Mouse (Mus musculus) adrenal gland, adult 2 months (tissue): ENCODE data around the gene Ezr. TPM values are rescaled to one million over a fixed set of nuclear protein-coding genes. Genes with fewer than 3 reads are reported as not detected.
"Not testable (repeated sequence)": the region's sequence is repeated elsewhere in the genome, so short reads cannot be mapped to it uniquely, and the experiment has no call there.

Source experiments
- DNase-seq: peaks from one replicate; pipeline ENCODE4 v3.0.0; 2021
- polyA plus RNA-seq: library from polyadenylated mRNA; depleted of rRNA; stranded (reverse); fragments of >200 nt; gene quantifications from 2 replicates; pipeline ENCODE4 v1.2.3, GENCODE M21; 2012
- total RNA-seq, 2 experiments: library from RNA; stranded (reverse); gene quantifications; 2 replicates each; pipeline ENCODE4 v1.2.3; 2021

Ezr gene
- total and polyA plus RNA-seq, 3 experiments = 6.2 to 27.3 (median 23.2) TPM

DNA sequence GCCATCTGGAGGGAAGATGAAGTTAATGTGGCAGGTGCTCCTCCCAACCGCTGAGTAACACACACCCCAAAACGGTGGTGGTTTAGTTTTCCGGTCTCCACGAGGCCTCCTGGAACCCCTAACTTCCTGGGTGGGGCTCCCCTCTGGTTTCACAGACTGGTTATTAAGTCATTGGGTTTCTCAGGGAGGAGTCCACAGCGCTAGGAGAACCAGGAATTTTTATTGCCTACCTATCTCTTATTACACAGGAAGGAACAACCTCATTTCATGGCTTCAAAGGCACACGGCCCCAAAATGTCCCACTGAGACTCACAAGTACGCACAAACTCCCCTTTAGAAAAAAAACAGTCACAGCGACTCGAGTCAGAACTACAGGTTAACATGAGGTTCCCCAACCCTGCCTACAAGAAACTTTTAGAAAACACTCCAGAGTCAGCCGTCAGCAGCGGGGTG, 38.8 kb downstream of the Ezr start:
- DNase-seq = no peak

DNA sequence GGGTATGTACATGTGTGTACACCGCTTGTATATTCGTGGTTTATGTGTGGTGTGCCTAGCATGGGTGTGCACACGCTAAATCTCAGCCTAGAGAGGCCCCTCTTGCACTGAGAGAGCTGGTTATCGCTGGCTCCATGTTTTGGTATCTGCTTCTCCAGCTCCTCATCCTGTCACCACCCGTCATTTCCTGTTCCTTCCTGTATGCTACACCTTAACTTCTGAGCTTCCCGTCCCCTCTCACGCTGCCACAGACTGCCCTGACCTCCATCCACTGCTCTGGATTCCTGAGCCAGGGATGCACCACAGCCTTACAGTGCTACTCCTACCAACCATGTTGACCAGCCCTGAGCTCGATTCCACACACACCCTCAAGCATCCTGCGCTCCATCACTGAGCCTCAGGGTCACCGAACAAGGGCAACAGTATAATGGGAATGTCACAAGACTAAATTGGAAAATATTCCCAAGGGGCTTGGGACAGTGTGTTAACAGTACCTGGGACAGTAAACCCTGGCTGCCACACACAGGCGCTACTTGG, 39.5 kb downstream of the Ezr start:
- DNase-seq = no peak

DNA sequence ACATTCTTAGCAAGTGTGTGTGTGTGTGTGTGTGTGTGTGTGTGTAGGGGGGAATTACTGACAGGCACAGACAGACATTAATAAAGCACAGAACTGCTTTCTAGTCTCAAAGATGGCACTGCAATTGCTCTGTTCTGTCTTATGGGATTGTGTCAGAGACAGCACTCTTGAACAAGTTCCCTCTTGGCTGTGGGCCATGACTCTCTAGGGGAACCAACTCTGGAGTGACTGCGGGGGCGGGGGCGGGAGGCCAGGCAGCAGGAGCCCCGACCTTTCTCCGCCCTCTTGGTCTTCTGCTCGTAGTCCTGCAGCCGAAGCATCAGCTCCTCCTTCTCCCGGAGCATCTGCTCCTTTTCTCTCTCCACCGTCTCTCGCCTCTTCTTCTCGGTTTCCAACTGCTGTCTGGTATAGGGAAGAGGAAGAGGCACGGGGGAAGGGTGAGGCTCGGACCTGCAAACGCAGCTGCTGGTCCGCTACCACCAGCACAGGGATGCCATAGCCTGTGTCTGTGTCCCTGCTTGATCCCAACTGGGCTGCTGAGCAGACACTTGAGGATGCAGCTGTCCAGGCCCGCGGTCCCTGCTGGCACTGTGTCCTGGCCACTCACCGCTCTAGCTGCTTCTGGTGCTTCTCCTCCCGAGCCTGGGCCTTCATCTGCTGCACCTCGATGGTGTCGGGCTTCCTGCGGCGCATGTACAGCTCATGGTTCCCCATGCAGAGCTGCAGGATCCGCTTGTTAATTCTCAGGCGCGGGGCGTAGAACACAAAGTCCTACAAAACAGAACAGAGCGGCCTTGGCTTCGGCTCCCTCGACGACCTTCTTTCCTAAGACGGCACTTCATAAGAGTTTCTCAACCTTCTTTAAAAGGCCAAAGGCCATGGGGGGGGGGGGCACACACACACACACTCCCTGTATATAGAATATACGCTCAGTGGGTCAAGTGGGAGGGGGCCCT, 40.2 kb downstream of the Ezr start:
- no peak for DNase-seq

DNA sequence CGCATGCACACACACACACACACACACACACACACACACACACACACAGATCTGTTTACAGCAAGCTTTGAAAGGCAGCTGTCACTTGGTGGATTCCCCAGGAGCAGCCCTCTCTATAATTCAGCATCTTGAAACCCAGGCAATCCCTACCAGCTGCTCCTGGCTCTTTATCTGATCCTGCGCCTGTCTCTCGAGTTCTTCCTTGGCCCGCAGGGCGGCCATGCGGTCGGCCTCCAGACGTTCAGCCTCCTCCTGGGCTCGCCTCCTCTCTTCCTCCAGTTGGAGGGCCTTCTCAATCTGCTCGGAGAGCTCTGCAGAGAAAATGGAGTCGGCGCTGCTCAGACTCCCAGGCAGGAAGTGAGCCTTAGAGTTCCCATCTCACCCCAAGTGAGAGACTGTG, 41.3 kb downstream of the Ezr start:
- no peak for DNase-seq

DNA sequence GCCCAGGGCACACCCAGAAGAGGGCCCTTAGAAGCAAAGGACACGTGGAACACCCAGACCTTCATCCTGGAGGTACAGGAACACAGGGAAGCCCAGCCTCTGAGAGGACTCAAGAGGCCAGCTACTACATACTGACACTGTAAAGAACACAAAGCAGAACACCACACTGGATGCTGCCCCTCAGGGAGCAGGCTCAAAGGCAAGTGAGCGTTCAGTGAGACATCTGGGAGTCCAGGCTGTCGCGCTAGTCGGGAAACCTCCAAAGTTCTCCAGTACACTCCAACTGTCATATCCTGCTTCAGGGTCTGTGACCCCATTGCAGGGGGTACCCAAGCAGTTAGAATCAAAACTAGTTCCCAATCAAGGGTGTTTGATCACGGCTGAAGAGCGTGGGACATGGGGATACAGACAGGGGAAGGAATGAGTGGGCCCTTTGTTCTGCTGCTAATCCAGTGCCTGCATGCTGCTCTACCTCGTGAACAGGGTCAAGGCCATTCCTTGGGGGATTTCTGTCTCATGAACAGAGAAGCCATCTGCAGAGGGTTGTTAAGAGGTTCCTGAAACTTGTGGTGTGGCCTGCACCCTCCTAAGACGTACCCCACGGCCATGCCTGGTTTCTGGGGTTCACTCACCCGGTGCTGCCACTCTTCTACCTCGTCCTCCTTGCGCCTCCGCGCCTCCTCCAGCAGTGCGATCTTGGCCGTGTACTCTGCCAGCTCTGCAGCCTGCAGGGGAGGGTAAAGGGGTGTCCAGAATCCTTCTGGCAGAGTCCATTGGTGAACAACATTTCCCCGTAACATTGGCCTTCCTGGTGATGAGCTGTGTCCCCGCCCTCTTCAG, 42.0 kb downstream of the Ezr start:
- no peak for DNase-seq

DNA sequence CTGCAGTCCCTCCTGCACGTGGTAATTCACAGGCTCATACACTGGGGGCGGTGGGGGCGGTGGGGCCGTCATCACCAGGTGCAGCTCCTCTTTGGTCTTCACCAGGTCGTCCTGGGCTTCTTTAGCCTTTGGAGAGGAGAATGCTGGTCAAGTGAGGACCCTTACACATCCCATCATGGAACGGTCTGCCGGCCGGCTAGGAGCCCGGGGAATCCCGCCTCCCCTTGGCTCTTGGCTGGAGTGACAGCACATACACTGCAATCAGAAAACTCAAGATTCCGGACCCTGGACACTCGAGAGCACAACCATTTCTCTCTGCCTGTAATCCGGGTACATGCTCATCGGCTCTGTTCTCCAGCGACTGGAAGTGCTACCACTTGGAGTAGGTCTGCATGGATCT, 42.8 kb downstream of the Ezr start:
- DNase-seq = no peak

DNA sequence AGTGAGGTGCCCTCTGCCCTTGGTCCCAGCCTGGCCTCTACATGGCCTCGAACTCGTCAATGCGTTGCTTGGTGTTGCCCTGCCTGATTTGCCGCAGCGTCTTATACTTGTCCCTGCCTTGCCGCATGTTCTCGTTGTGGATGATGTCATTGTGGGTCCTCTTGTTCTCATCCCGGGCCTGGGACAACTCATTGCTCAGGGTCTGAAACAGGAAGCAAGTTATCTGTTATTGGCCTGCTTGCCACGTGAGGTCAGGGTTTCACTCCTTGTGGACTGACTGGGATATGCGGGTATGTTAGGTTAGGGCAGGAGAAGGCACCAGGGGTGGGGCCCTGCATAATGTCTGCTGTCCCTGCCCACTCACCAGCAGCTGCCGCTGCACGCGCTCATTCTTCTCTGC, 43.3 kb downstream of the Ezr start:
- no peak for DNase-seq

DNA sequence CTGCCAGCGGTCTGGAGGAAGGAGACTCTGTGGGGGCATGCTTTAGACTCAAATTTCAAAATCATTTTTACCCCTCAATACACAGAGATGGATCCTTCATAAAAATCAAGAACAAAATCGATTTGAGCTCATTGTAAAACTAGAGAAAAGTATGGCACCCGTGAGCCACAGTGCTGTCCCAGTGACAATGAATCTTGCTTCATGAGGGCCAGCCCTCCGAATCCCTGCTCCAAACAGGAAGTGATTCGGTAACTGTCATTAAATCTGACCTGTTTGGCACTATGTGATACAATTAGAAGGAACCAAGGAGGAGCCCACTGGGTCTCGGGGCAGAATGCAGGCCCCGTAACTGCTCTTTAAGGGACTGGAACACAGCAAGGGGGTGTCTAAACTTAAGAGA, 43.7 kb downstream of the Ezr start:
- no peak for DNase-seq

DNA sequence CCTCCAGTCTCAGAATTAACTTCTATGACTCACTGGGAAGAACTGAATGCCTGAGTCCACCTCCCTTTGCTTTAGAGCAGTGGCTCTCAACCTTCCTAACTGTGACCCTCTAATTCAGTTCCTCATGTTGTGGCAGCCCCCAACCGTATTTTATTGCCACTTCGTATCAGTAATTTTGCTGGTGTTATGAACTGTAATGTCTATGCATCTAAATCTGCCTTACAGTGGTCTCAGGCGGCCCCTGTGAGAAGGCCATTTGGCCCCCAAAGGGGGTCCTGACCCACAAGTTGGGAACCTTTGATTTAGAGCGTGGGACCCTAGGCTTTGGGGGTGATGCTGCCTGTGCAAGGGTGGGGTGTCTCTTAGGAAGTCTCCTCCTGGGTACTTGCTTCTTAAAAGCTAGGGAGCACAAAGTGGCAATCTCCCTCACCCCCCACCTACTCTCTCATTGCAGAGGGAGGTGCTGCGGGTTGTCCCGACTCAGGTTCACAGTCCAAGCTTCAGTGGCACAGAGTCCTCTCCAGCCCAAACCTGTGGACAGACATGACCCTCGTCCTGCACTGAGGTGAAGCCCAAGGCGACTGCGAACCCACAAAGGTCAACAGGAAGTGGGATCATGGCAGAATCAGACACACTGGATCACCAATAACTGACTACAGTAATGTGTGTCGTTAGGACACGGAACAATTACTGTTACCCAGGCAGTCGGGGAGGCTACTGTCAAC, 45.1 kb downstream of the Ezr start:
- DNase-seq = no peak

DNA sequence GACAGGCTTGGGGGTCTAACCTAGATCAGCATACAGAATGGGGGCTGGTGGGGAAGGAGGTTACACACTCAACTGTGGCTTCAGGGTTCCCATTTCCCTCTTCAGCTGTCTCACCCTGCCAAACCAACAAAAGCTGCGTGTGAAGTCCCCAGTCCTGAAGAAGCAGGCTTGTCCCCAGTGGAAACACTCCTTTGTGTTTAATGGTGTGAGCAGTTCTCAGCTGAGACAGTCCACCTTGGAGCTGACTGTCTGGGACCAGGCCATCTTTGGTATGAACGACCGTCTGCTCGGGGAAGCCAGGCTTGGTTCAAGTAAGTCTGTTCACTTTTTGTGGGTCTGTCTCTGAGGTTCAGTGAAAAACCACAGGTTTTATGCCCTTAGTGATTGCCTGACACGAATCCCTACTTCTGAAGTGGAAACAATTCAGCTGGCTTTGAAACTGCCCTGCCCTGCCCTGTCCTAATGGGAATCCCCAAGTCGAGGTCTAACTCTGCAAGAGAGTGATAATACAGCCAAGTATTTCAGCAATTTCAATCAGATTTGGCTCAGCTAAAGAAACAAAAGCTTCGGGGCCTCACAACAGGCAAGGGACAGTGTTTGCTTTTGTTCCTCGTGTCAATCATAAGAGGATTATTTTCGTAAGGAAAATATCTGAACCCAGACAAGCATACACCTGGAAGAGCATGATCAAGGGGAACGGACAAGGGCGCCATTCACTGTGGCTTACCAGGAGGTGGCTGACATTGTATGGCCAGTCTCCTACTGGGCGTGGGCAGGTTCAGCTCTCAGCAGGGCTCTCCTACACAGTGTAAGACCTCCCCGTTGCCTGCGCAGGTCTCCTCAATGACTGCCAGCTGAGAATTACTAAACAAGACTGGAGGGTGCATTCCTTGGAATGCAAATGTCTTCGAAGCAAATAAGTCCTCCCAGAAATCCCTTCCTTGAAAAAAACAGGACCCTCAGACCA, 46.0 kb downstream of the Ezr start:
- no peak for DNase-seq

DNA sequence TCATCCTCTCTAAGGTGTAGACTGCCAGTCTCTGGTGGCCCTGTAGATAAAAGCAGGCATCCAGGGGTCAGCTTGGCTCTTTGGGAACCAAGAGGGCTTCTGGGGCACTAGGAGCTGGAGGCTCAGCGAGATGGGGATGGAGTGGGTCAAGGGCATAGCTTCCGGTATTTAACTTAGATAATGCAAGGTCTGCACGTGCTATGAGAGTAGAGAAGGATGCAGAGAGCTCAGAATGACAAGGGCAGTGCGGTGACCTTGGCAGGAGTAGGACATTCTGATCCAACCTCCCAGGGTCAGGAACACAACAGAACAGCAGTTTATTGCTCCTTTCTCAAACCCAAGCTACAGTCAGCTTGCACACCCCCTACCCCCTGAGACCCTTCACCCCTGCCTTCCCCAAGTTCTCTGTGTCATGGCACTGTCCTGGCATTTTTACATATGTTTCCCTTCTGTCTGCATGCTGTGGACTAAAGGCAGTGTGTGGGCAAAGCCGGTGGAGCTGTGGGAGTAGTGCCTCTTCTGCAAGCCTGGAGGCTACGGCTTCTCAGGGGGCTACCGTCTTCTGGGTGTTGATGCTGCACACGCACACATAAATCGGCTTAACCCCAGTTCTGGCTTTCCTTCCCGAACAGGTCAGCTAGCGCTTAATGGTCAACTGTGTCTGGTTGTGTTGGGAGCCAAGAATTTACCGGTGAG, 47.7 kb downstream of the Ezr start:
- no peak for DNase-seq

DNA sequence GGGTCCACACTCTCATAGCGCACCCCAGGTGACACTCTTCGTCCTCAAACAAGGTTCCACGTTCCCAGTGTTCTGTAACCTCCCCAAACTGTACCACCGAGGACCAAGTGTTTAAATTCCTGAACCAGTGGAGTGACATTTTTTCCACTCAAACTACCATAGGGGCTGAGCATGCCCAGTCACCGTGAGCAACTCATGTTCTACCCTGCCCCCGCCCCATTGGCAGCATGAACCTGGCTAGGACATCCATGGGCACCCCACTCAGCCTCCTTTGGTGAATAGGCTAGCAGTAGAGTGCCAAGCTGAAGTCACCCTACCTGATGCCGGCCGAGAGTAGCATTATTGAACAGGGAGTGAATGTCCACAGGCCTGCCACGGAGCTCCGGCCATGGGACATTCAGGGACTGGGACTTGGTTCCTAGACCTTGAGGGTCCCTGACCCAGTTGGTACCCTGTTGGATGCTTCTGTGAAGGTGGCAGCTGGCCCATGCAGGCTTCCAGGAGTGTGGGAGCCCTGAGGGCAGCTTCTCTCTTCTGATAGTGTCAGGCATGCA, 49.2 kb downstream of the Ezr start:
- DNase-seq = no peak

DNA sequence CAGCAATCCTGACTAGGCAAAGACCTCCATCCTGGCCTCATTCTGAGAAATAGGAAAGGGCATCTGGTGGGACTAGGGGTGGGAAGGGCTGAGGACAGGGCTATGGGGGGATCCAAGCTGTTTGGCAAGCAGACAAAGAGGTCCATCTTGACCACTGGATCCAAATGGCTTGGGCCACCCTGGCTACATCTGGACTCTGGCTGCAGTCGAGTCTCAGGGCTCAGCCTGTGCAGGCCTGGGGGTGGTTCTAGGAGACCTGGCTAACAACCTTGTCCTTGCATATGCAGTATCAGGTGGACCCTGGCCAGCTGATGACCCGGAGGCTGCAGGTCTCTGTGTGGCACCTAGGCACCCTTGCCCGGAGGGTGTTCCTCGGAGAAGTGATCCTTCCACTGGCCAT, 49.9 kb downstream of the Ezr start:
- no peak for DNase-seq

DNA sequence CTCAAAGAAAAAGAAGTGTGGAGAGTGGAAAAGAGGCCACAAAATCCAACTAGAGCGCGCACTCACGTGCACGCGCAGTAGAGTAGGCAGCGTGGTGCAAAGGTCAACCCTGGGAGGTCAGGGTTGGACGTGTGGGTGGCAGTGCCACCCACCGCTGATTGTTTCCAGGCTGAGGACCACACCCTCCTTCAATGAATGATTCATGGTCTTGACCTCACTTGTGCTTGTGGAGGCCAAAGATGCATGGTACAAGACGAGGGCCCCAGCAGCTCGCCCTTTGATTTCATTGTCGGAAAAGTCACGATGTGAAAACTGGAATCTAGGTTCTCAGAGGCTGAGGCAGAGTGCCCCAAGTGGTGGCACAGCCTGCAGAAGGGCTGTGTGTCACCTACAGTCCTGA, 51.0 kb downstream of the Ezr start:
- DNase-seq = no peak

DNA sequence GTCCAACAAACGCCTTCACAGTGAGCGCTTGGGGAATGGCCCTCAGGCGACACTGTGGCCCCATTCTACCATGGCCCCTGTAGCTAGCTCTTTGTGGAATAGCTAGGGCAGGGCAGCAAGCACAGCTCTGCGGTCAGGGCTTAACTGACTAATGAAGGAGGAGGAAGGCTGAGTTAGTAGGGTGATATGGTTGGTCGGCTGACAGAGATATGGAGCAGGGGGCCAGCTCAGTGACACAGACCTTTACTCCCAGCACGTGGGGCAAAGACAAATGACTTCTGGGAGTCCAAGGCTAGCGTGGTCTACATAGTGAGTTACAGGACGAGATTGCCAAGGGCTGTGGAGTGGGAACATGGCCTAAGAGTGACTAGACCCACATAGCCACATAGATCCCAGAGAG, 51.5 kb downstream of the Ezr start:
- no peak for DNase-seq

DNA sequence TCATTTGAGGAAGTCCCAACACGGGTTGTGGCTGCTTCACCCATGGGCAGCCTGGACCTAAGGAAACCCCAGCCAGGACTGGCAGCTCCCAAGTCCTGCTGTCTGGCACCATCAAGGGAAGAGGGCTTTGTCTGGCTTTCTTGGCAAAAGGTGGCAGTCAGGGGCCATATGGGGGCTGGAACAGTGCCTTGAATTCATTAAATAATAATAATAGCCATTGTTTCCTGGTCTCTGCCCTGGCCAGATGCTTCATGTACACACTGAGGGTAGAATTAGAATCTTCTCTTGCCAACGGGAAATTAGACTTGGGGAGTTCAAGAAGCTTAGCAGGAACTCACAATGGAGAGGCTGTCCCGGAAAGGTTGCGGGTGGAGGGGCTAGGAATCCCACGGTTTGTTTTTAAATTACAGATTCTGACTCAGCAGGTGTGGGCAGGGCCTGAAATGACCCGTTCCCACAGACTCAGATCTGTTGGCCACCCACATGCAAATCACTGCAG, 53.3 kb downstream of the Ezr start:
- DNase-seq = no peak

DNA sequence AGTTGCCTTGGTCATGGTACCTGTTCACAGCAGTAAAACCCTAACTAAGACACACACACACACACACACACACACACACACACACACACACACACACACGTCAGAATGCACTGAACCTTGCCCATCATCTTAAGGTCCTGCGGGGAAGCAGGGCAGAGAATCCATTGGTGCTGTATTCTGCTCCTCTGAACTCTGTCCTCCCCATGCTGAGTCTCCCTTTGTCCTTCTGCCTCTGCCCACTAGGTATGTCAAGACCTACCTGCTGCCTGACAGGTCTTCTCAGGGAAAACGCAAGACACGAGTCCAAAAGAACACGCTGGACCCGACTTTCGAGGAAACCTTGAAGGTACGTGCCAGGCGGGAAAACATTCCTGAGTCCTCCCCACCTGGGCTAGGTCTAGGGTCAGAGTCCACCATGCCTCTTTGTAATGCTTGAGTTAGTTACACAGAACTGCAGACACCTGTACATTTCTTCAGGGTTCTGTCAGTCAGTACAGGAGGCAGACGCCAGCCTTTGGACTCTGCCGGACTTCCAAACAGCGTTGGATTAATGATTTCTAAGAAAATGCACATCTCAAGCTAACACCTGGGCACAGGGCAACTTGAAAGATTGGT, 54.5 kb downstream of the Ezr start:
- no peak for DNase-seq

DNA sequence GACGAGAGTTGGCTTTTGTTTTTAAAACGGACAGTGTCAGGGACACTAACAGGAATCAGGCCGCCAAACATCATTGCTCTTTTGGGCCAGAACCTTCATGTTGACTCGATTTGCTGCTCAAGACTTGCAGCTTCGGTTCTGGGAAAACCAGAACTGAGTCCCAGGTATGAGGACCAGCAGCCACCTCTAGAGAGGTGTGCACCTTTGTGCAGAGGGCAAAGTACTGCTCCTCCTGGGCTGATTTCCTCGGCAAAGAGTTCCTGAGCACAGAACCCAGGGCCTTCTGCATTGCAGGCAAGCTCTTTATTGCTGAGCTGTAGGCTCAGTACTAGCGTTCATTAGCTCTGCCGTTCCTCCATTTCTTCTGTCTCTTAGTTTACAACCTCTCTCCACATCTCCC, 68.6 kb downstream of the Ezr start:
- DNase-seq = not testable (repeated sequence)

DNA sequence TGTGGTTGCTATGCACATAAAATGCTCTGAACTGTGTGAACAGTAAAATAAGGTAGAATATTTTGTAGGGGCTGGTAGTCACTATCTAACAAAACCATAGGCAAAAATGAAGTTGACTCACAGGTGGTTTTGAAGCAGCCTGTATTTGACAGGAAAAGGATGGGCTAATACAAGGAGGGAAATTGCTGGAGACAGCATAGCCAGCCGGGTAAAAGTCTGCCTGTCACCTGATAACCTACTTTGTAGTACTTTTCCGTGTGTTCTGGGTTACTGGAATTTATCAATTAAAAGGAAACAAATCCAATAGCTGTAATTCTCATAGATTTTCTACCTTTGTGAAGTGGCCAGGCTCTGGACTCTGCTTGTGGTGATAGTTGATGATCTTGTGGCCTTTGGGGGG, 69.1 kb downstream of the Ezr start:
- DNase-seq = not testable (repeated sequence)
